Mouse (Mus musculus) colon, adult 2 months (tissue): ENCODE measurements around the gene Nudt22. TPM values are rescaled to one million over a fixed set of nuclear protein-coding genes. Genes with fewer than 3 reads are reported as not detected.

ENCODE experiments used
- polyA plus RNA-seq: library from polyadenylated mRNA; depleted of rRNA; stranded (reverse); fragments of >200 nt; gene quantifications from 2 replicates; pipeline ENCODE4 v1.2.3, GENCODE M21; 2012; rRNA removed

The Nudt22 gene
- 90.8 and 103 TPM in 2 replicates for polyA plus RNA-seq

DNA sequence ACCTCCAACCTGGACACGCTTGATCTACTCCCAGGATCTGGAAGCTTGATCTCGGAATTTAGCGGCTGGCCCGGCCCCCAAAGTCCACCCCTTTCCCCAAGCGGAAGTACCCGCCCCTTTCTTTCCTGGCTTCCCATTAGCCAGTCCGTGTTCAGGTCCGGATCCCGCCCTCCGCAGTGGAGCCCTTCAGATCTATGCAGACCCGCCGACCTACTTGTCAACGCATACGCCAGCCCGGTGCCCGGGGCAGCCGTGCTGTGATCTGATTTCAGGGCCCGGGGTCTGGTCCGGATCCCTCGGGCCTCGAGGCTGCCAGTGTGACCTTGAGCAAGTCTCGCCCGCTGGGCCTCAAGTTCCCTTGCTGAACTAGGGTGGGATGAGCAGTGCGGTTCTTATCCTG lies at the start of gene Nudt22, which contains the start of gene Trpt1:
TSS of gene Nudt22 (minus strand) at position 112 of the 400 bp plus-strand sequence.
TSS of gene Trpt1 (plus strand) at position 126 of the 400 bp plus-strand sequence.

DNA sequence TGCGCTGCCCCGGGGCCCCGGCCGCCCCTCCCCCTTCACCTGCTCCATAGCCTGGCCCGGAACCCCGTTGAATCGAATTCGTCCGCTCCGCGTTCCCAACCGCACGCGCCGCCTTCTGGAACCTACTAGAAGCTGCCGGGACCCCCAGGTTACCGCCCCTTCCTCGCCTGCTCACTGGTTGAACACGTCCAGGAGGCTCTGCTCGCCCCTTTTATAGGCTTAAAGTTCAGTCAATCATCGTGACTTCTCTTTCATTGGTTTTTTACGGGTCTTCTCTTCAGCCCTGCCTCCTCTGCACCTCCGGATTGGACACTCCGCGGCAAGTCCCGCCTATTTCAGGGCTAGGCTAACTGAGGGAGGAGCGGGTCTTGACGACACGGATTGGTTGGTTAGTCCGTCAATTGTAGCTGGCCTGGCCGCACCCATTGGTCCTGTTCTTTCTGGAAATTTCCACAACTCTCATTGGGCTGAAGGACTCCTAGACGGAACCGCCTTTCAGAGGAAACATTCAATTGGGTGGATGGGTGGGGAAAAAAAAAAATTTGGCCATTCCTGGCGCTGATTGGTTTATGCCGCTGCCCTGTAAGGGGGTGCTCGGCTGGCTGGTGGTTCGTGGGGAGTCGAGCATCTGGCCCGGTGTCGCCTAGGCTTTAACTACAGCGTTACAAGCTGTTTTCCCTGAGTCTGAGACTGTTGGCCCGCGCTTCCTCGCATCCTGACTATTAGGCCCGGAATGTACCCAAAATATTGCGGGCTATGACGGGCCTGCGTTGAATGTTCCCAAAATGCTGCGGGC lies 44.1 kb upstream of the Nudt22 start, which contains the start of gene Stip1:
TSS of gene Stip1 (minus strand) at position 127 of the 796 bp plus-strand sequence.

DNA sequence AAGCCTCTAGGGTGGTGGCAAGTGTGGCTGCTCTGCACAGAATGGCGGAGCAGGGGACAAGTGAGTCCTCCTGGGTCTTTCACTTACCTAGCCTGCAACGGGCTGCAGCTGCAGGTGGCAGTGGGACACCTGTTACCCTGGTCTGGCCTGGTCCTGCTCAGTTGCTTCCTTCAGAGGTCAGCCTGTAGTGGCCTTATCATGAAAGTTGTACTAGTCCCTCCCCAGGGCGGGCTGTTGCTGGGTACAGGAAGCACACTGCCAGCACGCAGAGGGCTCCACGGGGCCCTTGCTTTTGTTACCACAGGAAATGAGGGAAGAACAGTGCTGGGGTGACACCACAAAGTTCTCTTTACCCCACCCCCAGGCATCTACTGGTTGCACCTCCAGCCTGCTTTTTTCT lies 23.3 kb upstream of the Nudt22 start, which contains the start of gene Fermt3:
TSS of gene Fermt3 (minus strand) at position 279 of the 400 bp plus-strand sequence.

DNA sequence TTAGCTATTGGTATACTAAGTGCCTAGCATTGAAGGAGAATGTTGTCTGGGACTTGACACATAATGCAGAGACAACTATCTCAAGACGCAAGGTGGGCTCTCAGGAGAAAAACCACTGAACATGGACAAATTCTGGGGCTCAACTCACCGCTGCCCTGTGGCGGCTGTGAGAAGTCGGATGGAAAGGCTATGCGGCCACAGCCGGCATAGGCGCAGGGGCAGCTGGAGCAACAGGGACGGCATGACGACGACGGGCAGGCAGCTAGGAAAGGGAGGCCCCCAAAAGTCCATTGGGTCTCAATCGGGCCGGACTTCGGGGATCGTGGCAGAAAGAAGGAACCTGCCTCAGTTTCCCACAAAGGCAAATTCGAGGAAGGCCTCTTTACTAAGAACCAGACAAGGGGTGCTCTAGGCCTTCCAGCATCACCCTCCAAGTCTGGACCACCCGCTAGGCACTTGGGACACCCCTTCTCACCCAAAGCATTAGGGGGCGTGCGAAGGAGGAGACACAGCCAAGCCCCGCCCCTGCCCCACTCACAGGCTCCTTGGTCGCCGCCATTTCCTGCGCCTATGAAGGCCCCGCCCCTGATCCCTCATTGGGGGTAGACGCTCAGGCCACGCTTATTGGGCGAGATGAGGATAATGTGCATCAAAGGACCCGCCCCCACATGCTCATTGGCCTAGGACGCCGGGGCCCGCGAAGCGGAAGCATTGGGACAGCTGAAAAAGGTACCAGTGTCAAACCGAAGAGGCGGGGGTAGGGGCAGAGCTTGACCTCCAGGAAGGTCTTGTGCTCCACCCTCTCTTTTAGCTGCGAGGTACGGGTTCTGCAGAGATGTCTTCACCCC lies 3.7 kb downstream of the Nudt22 start, which contains the start of gene Dnajc4:
TSS of gene Dnajc4 (minus strand) at position 562 of the 848 bp plus-strand sequence.

DNA sequence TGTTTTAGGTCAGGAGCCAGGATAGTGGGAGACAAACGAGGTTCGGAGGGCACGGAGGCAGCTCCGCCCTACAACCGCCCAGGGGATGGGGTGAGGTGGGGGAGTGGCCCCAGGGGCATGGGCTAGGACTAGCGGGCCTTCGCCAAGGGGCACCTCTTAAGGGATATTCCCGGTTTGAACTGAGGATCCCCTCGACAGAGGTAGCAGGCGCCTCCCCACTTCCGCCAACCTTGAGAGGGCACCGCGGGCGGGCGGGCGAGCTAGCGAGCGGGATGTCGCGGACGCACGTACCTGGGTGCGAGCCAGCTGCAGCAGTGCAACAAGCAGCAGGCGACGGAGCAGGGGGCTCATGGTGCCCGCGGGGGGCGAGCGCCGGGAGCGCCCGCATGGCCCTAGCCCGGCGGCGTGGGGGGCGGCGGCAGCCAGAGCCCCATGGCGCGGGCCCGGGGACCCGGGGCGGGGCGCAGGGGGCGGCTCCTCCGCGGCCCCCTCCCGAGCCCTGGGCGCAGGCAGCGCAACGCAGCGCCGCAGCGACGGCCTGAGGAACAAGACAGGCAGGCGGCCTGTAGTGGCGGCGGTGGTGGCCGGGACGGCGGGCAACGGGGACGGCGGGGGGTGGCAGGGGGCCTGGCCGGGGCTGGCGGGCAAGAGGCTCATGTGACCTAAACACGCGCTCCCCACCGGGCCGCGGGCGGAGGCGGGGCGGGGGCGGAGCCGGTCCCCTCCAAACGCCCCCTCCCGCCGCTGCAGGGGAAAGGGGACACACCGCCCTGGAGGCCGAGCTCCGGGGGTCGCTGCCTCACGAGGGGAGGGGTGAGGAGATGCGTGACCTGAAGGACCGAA lies 8.6 kb downstream of the Nudt22 start, which contains the start of gene Vegfb:
TSS of gene Vegfb (minus strand) at position 591 of the 843 bp plus-strand sequence.

DNA sequence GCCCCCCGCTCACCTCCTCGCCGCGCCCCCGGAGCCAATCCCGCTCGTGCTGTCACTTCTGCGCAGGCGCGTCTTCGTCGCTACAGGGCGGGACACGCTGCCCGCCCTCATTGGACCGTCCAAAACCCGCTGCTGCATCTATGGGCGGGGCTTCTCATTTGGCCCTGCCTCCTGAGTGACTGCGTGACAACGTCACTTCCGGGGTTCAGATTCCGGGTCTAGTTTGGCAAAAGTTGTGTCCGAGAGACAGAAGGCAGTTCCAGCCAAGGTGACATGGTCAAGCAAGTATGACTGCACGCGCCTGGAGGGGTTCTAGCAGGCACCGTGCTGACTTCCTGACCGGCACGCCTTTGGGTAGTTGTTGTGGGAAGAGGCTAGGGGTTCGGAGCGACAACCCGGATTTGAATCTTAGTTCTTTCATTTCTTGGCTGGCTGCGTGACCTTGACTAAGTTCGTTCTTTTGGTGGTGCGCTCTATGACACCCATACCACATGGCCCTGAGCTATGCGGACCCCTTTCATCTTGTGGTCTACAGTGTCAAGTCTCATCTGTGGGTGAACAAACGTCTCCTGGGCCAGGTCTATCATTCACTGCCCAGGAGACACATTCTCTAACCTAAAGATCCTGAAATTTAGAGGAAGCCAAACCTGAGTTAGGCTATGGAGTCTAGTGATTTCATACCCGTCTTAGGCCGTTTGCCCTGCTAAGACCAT lies 15.4 kb downstream of the Nudt22 start, which contains the start of gene Fkbp2:
TSS of gene Fkbp2 (minus strand) at position 121 of the 713 bp plus-strand sequence.

DNA sequence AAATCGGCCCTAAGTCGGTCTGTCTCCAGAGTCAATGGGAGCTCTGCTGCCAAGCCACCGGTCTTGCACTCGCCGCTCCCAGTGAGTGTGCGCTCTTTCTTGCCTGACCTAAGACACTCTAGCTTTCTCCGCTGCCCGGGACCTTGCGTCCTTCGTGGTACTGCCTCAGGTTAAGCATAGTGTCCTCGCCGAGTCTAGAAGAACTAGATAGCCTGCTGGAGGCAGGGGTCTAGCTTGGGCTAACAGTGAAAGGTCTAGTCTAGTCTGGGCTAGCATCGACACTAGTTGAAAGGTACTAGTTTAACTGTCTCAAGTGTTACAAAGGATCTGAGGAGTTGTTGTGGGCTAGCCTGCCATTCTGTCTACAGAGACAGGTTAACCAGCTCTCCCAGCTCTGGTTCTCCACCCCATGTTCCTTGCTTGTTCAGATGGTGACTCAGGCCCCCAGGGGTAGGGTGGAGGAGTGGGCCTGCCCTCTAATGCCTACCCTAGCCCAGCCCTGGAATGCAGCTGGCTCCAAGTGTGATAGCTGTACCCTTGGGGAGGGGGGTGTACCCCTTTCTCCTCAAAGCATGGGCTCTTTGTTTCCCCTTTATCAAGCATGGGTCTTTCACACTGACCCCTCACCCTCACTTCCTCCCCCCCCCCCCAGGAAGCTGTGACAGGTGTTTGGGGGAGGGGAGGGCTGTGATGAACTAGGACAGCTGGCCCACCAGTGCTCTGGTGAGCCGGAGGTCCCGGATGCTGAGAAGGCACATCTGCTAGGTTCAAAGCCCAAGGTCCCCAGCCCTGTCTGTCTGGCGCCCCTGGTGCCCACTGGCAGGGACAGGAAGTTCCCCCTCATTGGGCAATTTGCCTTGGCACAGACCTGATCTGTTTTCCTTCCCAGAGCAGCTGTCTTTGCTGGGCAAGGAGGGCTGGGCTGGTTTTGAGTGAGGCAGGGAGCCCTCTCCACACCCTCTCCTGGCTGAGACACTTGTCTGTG lies 20.1 kb downstream of the Nudt22 start, which contains the start of gene Plcb3:
TSS of gene Plcb3 (minus strand) at position 934 of the 985 bp plus-strand sequence.

DNA sequence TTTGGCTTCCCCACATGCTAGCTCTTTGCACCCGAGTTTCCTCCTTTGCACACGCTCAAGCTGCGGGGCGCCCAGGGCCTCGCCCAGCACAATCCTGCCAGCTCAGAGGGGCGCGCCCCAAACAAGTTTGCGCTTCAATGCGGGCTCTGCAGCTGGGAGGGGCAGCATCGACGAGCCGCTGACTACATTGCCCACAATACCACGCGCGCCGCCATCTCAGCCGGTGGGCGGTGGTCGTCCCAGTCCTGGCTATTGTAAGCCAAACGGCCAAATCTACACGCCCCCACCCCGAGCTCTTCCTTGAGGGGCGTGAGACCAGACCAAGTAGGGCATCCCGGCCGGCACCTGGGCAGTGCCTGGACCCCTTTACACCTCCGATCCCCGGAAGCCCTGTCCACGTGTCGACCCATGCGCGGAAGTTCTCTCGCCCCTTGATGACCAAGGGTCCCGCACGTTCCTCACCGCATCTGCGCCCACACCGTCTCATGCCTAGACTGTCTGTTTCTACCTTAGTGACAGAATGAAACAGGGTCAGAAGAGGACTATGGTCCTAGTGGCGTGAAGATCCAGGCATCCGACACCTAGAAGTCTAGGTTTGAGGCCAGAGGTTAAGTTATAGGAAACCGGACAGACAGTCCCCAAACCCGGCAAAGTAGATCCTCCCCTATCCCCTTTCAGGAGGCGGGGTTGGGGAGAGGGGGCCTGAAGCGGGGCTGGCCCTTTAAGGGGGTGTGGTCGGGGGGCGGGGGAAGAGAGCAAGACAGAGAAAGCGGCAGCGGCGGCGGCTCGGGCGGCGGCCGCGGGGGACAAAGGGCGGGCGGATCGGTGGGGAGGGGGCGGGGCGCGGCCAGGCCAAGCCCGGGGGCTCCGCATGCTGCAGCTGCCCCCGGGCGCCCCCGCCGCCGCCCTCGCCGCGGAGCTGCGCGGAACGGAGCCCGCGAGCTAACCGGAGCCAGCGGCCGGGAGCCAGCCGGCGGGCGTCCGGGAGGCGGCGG lies 21.4 kb downstream of the Nudt22 start, which contains the start of gene Ppp1r14b:
TSS of gene Ppp1r14b (plus strand) at position 758 of the 995 bp plus-strand sequence.

Other genes with a start within 250 kb of the Nudt22 start
- gene Rps6ka4, start 155.5 kb downstream of the Nudt22 start, polyA plus RNA-seq = 39.1 and 51.7 TPM in 2 replicates
- gene Ccdc88b, start 137.9 kb downstream of the Nudt22 start, polyA plus RNA-seq = 10.2 and 12.4 TPM in 2 replicates
- 75.3 and 86.1 TPM in 2 replicates for gene Trmt112, start 86.4 kb downstream of the Nudt22 start, polyA plus RNA-seq
- gene Prdx5, start 86.0 kb downstream of the Nudt22 start, polyA plus RNA-seq = 163 and 170 TPM in 2 replicates
- 242 and 258 TPM in 2 replicates for gene Esrra, start 74.3 kb downstream of the Nudt22 start, polyA plus RNA-seq
- 0.42 TPM in 1 of 2 replicates, not detected in the other for gene Catsperz, start 70.7 kb downstream of the Nudt22 start, polyA plus RNA-seq
- gene Kcnk4, start 61.6 kb downstream of the Nudt22 start, polyA plus RNA-seq = 0.08 TPM in 1 of 2 replicates, not detected in the other
- gene Bad, start 54.3 kb downstream of the Nudt22 start, polyA plus RNA-seq = 119 and 145 TPM in 2 replicates
- gene Gpr137, start 53.6 kb downstream of the Nudt22 start, polyA plus RNA-seq = 103 and 166 TPM in 2 replicates
- 159 and 169 TPM in 2 replicates for gene Ppp1r14b, start 21.1 kb downstream of the Nudt22 start, polyA plus RNA-seq
- gene Plcb3, start 19.6 kb downstream of the Nudt22 start, polyA plus RNA-seq = 335 and 360 TPM in 2 replicates
- 58.5 and 60.7 TPM in 2 replicates for gene Fkbp2, start 15.6 kb downstream of the Nudt22 start, polyA plus RNA-seq
- gene Vegfb, start 8.5 kb downstream of the Nudt22 start, polyA plus RNA-seq = 40.7 and 51.0 TPM in 2 replicates
- gene Dnajc4, start 3.5 kb downstream of the Nudt22 start, polyA plus RNA-seq = 61.9 and 65.0 TPM in 2 replicates
- 18.5 and 19.6 TPM in 2 replicates for gene Trpt1, start within 50 bp of the Nudt22 start, polyA plus RNA-seq
- 14.6 and 15.7 TPM in 2 replicates for gene Fermt3, start 23.4 kb upstream of the Nudt22 start, polyA plus RNA-seq
- 24.6 and 30.5 TPM in 2 replicates for gene Stip1, start 43.9 kb upstream of the Nudt22 start, polyA plus RNA-seq
- gene Macrod1, start 60.7 kb upstream of the Nudt22 start, polyA plus RNA-seq = 61.6 and 63.0 TPM in 2 replicates
- 0.71 and 0.73 TPM in 2 replicates for gene Flrt1, start 109.6 kb upstream of the Nudt22 start, polyA plus RNA-seq
- gene Otub1, start 210.2 kb upstream of the Nudt22 start, polyA plus RNA-seq = 108 and 134 TPM in 2 replicates
- gene Cox8a, start 221.5 kb upstream of the Nudt22 start, polyA plus RNA-seq = 3,278 and 6,426 TPM in 2 replicates
- 18.1 and 20.9 TPM in 2 replicates for gene Naa40, start 245.1 kb upstream of the Nudt22 start, polyA plus RNA-seq